Mouse (Mus musculus) limb, embryonic 12.5 days (tissue): ENCODE results near the gene Rasgrp2. TPM values are rescaled to one million over a fixed set of nuclear protein-coding genes. Genes with fewer than 3 reads are reported as not detected.

ENCODE experiments used
- ATAC-seq: fragments of 200-750 bp; cut with Nextera tagmentation; 2 replicates; pipeline ENCODE4 v1.8.0; 2017; ENCODE audit warnings: low read depth, moderate TSS enrichment; ENCODE audit not compliant: insufficient number of reproducible peaks, insufficient read depth, low FRiP score, low TSS enrichment
- H3K27ac ChIP-seq: fragments of 300-500 bp; sonication (generic); 2 replicates; pipeline ENCODE4 v1.5.1; 2016; ENCODE audit warnings: mild to moderate bottlenecking, moderate library complexity
- H3K27me3 ChIP-seq: fragments of 300-500 bp; sonication (generic); 2 replicates; pipeline ENCODE4 v1.6.1; 2016; ENCODE audit warnings: mild to moderate bottlenecking, moderate library complexity
- H3K36me3 ChIP-seq: fragments of 300-500 bp; sonication (generic); 2 replicates; pipeline ENCODE4 v1.6.1; 2016; ENCODE audit warnings: mild to moderate bottlenecking, moderate library complexity
- H3K4me1 ChIP-seq: fragments of 300-500 bp; sonication (generic); replicated peaks from 2 replicates; pipeline ENCODE4 v1.6.1; 2016
- H3K4me2 ChIP-seq: fragments of 300-500 bp; sonication (generic); 2 replicates; pipeline ENCODE4 v1.6.1; 2016; ENCODE audit warnings: mild to moderate bottlenecking, moderate library complexity
- H3K4me3 ChIP-seq: fragments of 300-500 bp; sonication (generic); replicated peaks from 2 replicates; pipeline ENCODE4 v1.5.1; 2016; ENCODE audit warnings: mild to moderate bottlenecking
- H3K9ac ChIP-seq: fragments of 300-500 bp; sonication (generic); replicated peaks from 2 replicates; pipeline ENCODE4 v1.6.1; 2016; ENCODE audit warnings: mild to moderate bottlenecking, moderate library complexity
- H3K9me3 ChIP-seq: fragments of 300-500 bp; sonication (generic); 2 replicates; pipeline ENCODE4 v1.6.1; 2016; ENCODE audit warnings: mild to moderate bottlenecking, moderate library complexity
- WGBS: fragments of 180-500 bp; shearing (Covaris S2); methylation state at CpG from one replicate; pipeline ENCODE4 v1.1.7; 2016; 5-methylcytosine and 5-hydroxymethylcytosine counted together
- polyA plus RNA-seq: library from polyadenylated mRNA; unstranded; fragments of >200 nt; fragmentation: Nextera tagmentation; extraction: Ambion mirVana; gene quantifications from 2 replicates; pipeline ENCODE4 v1.2.1, GENCODE M21; 2016

Gene Rasgrp2
- polyA plus RNA-seq, 1 experiment from 2014 or later, result 16.3 TPM

- Histone ChIP-seq H3K36me3 (peaks cover 99% of the 10 kb centered on the region), H3K4me1 (no peaks in the 10 kb centered on the region), H3K9ac (no peak overlapping the region), H3K4me2 (no peak overlapping the region), H3K27me3 (no peaks in the 10 kb centered on the region), H3K4me3 (no peak overlapping the region), H3K9me3 (no peaks in the 10 kb centered on the region), H3K27ac (no peak overlapping the region)
- ATAC-seq, result no peak
- 74% methylated on average over 12 of the region's 12 CpGs for WGBS
Measured at GRCm38 (mm10) chr19:6373539-6374400, 25.4 kb upstream of the Rasgrp2 start.

GRCm38 (mm10) chr19:6374571-6374970 is 24.6 kb upstream of the Rasgrp2 start:
- H3K4me2 ChIP-seq, result no peak overlapping the region; the same call in 1 of the 2 replicates
- no peak overlapping the region for H3K27ac ChIP-seq
- H3K4me3 ChIP-seq, result no peak overlapping the region
- no peaks in the 10 kb centered on the region for H3K9me3 ChIP-seq
- over 99% methylated on average over 10 of the region's 10 CpGs for WGBS
- ATAC-seq, result no peak
- no peak overlapping the region for H3K9ac ChIP-seq
- no peaks in the 10 kb centered on the region for H3K4me1 ChIP-seq
- no peaks in the 10 kb centered on the region for H3K27me3 ChIP-seq
- peaks cover 100% of the 10 kb centered on the region for H3K36me3 ChIP-seq

DNA sequence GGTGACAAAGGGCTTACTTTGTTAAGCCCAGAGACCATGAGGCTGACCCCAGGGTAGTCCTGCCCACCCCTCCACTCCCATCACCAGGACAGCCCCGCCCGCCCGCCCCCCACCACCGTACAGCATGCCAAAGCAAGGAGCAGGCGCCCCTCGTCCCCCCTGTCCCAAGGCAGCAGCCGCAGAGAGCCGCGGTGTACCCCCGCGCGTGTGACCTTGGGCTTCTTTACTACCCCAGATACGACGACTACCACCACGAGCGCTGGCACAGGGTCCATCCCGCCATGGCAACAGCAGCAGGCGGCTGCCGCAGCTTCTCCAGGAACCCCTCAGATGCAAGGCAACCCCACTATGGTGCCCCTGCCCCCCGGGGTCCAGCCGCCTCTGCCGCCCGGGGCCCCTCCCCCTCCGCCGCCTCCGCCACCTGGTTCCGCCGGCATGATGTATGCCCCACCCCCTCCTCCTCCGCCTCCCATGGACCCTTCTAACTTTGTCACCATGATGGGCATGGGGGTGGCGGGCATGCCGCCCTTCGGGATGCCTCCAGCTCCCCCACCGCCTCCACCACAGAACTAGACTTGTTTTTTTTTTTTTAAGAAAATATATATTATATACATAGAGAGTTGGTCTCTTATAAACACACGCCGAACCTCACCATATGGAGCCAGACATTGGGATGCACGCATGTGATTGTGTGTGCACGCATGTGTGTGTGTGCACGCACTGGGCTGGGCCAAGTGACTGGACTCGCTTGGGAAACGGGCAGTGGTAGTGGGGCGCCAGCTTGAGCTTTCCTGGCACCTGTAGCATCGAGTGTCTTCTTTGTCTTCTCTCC is 23.5 kb upstream of the Rasgrp2 start:
- Histone ChIP-seq H3K4me1 (no peaks in the 10 kb centered on the region), H3K27me3 (no peaks in the 10 kb centered on the region), H3K36me3 (peaks cover 89% of the 10 kb centered on the region), H3K9ac (no peak overlapping the region), H3K27ac (no peak overlapping the region), H3K9me3 (no peaks in the 10 kb centered on the region), H3K4me3 (no peak overlapping the region), H3K4me2 (no peak overlapping the region)
- WGBS, result 94% methylated on average over 42 of the region's 42 CpGs
- ATAC-seq, result peak; percentile 34

DNA sequence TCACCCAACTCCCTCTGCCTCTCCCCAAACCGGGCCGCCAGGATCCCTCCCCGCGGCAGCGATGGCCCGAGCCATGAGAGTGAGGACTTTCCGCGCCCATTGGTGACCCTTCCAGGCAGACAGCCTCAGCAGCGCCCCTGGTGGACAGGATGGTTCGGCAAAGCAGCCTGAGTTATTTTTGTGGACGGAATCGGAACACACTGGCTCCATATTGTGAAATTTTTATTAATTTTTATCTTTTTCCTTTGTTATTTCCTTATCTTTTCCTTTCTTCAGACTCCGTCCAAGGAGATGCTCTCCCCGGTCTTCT is 22.9 kb upstream of the Rasgrp2 start:
- ATAC-seq, result no peak
- Histone ChIP-seq H3K27ac (no peak overlapping the region), H3K9ac (no peak overlapping the region), H3K4me2 (no peak overlapping the region), H3K4me3 (no peak overlapping the region), H3K36me3 (peaks cover 83% of the 10 kb centered on the region), H3K9me3 (no peaks in the 10 kb centered on the region), H3K27me3 (no peaks in the 10 kb centered on the region), H3K4me1 (no peaks in the 10 kb centered on the region)
- WGBS, result 73% methylated on average over 14 of the region's 14 CpGs

DNA sequence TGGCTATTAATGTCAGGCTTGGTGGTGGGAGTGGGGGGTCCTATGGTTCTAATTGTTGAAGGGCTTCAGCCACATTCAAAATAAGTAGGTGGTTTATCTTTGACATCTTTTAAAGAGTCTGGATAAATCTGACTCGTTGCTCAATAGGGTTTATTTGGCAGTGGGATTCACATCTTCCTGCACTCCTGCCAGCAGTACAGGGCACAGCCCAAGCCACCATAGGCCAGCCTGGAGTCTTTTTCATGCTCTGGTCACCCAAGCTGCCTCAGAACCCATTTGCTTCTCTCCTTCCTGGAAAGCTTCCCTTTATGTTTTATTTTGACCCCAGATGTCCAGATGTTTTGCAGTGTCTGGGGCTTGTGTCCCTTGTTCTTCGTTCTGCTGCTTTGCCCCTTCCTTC is 22.5 kb upstream of the Rasgrp2 start:
- Histone ChIP-seq H3K4me2 (no peak overlapping the region), H3K4me3 (no peak overlapping the region), H3K4me1 (no peaks in the 10 kb centered on the region), H3K9ac (no peak overlapping the region), H3K27me3 (no peaks in the 10 kb centered on the region), H3K36me3 (peaks cover 79% of the 10 kb centered on the region), H3K9me3 (no peaks in the 10 kb centered on the region), H3K27ac (no peak overlapping the region)
- WGBS, result 91% methylated on average over 2 of the region's 2 CpGs
- ATAC-seq, result no peak

GRCm38 (mm10) chr19:6377327-6378040 is 21.7 kb upstream of the Rasgrp2 start:
- H3K9ac ChIP-seq, result no peak overlapping the region
- 84% methylated on average over 11 of the region's 11 CpGs for WGBS
- H3K4me1 ChIP-seq, result no peaks in the 10 kb centered on the region
- no peak overlapping the region for H3K4me3 ChIP-seq
- H3K27ac ChIP-seq, result no peak overlapping the region
- no peak for ATAC-seq
- peaks cover 71% of the 10 kb centered on the region for H3K36me3 ChIP-seq
- H3K9me3 ChIP-seq, result no peaks in the 10 kb centered on the region
- no peaks in the 10 kb centered on the region for H3K27me3 ChIP-seq
- H3K4me2 ChIP-seq, result no peak overlapping the region

DNA sequence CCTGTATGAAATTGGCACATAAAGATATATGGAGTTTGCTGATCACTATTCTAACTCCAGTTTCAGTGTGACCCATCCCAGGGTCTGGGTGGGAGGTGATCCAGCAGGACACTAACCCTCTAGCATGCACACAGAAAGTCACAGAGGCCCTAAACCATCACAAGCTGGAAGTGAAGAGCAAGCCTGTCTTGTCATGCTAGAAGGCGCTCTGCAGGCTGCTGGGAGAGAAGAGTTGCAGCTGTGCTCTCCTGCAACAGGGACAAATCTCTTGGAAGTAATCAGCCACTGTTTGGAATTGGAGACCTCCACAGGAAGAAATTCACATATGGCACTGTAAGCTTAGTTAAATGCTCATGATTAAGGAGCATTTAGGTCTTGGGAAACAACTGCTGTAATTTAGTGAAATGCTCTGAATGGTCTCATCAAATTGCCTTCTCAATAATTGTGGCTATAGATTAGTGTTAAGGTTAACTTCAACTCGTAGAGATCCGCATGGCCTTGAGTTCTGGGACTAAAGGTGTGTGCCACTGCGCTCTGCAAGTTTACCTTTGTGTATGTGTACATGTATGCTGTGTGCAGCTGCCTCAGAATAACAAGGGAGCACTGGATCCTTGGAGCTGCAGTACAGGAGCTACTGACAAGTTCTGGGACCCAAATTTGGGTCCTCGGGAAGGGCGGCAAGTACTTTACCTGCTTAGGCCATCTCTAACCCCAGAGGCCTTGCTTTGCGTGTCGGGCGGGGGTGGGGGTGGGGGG is 18.6 kb upstream of the Rasgrp2 start:
- no peak overlapping the region for H3K27ac ChIP-seq
- no peak overlapping the region for H3K9ac ChIP-seq
- H3K4me1 ChIP-seq, result peaks cover 17% of the 10 kb centered on the region
- H3K4me2 ChIP-seq, result no peak overlapping the region
- WGBS, result 86% methylated on average over 9 of the region's 9 CpGs
- peaks cover 40% of the 10 kb centered on the region for H3K36me3 ChIP-seq
- H3K27me3 ChIP-seq, result no peaks in the 10 kb centered on the region
- no peaks in the 10 kb centered on the region for H3K9me3 ChIP-seq
- no peak for ATAC-seq
- H3K4me3 ChIP-seq, result no peak overlapping the region

- ATAC-seq, result no peak
- Histone ChIP-seq H3K4me3 (no peak overlapping the region), H3K9me3 (no peaks in the 10 kb centered on the region), H3K27me3 (no peaks in the 10 kb centered on the region), H3K4me1 (peaks cover 17% of the 10 kb centered on the region), H3K9ac (no peak overlapping the region), H3K36me3 (peaks cover 33% of the 10 kb centered on the region), H3K27ac (no peak overlapping the region), H3K4me2 (no peak overlapping the region)
- 93% methylated on average over 5 of the region's 5 CpGs for WGBS
Measured at GRCm38 (mm10) chr19:6381238-6381637, 17.9 kb upstream of the Rasgrp2 start.

DNA sequence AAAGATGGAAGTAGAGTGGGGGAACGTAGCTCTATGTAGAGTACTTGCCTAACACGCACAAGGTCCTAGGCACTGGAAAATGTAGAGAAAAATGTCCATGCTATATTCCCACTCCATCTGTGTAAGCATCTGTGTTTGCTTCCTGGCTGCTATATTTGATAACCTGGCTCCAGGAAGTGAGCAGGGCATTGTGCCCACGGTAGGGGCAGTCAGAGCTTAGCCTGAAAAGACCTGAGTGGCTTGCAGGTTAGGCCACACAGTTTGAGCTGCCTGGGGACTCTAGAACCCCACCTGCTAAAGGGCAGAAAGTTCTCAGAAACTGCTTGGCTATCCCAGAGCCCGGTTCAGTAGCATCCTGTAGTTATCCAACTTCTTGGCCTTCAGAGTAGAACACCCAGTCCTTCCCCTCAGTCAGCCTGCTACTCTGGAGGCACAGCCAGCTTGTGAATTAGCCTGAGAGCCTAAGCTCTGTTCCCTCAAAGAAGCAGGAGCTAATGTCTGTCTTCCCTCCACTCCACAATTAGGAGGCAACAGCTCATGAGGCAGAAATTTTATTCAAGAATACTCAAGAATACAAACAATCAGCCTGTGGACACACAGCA is 16.7 kb upstream of the Rasgrp2 start:
- Histone ChIP-seq H3K4me2 (no peak overlapping the region), H3K9me3 (no peaks in the 10 kb centered on the region), H3K4me1 (peaks cover 17% of the 10 kb centered on the region), H3K27me3 (0 out of 2 replicates have a peak, but pooled peaks cover 8% of the 10 kb centered on the region), H3K4me3 (no peak overlapping the region), H3K27ac (no peak overlapping the region), H3K9ac (no peak overlapping the region), H3K36me3 (peaks cover 21% of the 10 kb centered on the region)
- ATAC-seq, result no peak
- WGBS, result 78% methylated on average over 4 of the region's 4 CpGs

GRCm38 (mm10) chr19:6383470-6383869 is 15.7 kb upstream of the Rasgrp2 start:
- no peak for ATAC-seq

More at GRCm38 (mm10) chr19:6383470-6383869, 15.7 kb upstream of the Rasgrp2 start:
- H3K9me3 ChIP-seq, result no peaks in the 10 kb centered on the region
- H3K36me3 ChIP-seq, result peaks cover 11% of the 10 kb centered on the region
- H3K4me2 ChIP-seq, result no peak overlapping the region
- H3K4me1 ChIP-seq, result peaks cover 17% of the 10 kb centered on the region
- no peak overlapping the region for H3K27ac ChIP-seq
- H3K27me3 ChIP-seq, result peaks cover 18% of the 10 kb centered on the region; the same call in 1 of the 2 replicates
- H3K9ac ChIP-seq, result no peak overlapping the region
- H3K4me3 ChIP-seq, result no peak overlapping the region
- WGBS, result 41% methylated on average over 5 of the region's 5 CpGs
